Mouse (Mus musculus) forebrain, embryonic 14.5 days (tissue): ENCODE results near the gene Jpt1. TPM values are rescaled to one million over a fixed set of nuclear protein-coding genes. Genes with fewer than 3 reads are reported as not detected.
A peak's percentile ranks its signal among the peaks of the same experiment; 100 is the strongest.
"Not testable (repeated sequence)": the region's sequence is repeated elsewhere in the genome, so short reads cannot be mapped to it uniquely, and the experiment has no call there.

Experiments used
- ATAC-seq: fragments of 200-750 bp; cut with Nextera tagmentation; 2 replicates; pipeline ENCODE4 v1.8.0; 2017; ENCODE audit warnings: mild to moderate bottlenecking, moderate library complexity
- DNase-seq: peaks from one replicate; pipeline ENCODE4 v3.0.0-alpha.2; 2015; ENCODE audit warnings: low spot score
- H3K27ac ChIP-seq: fragments of 300-500 bp; sonication (generic); 2 replicates; pipeline ENCODE4 v1.5.1; 2014; ENCODE audit warnings: low read depth, mild to moderate bottlenecking, control low read depth, low read length, moderate library complexity
- H3K27me3 ChIP-seq: fragments of 300-500 bp; sonication (generic); replicated peaks from 2 replicates; pipeline ENCODE4 v1.6.1; 2014; ENCODE audit warnings: low read length, control low read depth, mixed read lengths; ENCODE audit not compliant: control insufficient read depth, insufficient read depth
- H3K36me3 ChIP-seq: fragments of 300-500 bp; sonication (generic); 2 replicates; pipeline ENCODE4 v1.6.1; 2014; ENCODE audit warnings: low read length, control low read depth; ENCODE audit not compliant: control insufficient read depth, insufficient read depth
- H3K4me1 ChIP-seq: fragments of 300-500 bp; sonication (generic); 2 replicates; pipeline ENCODE4 v1.6.1; 2014; ENCODE audit warnings: antibody characterized with exemption, low read length, control low read depth; ENCODE audit not compliant: control insufficient read depth, insufficient read depth
- H3K4me2 ChIP-seq: fragments of 300-500 bp; sonication (generic); 2 replicates; pipeline ENCODE4 v1.6.1; 2014; ENCODE audit warnings: mild to moderate bottlenecking, control low read depth, low read length
- H3K4me3 ChIP-seq: fragments of 300-500 bp; sonication (generic); 2 replicates; pipeline ENCODE4 v1.5.1; 2014; ENCODE audit warnings: low read depth, low read length, control low read depth
- H3K9ac ChIP-seq: fragments of 300-500 bp; sonication (generic); 2 replicates; pipeline ENCODE4 v1.6.1; 2014; ENCODE audit warnings: mild to moderate bottlenecking, low read length, control low read depth, moderate library complexity
- H3K9me3 ChIP-seq: fragments of 300-500 bp; sonication (generic); replicated peaks from 2 replicates; pipeline ENCODE4 v1.6.1; 2016; ENCODE audit warnings: low read length, control low read depth, mixed read lengths; ENCODE audit not compliant: control insufficient read depth
- WGBS: fragments of 180-500 bp; shearing (Covaris S2); extraction: QIAGEN DNeasy Blood & Tissue Kit; methylation state at CpG from one replicate; pipeline ENCODE4 v1.1.7; 2014; 5-methylcytosine and 5-hydroxymethylcytosine counted together
- polyA plus RNA-seq: library from polyadenylated mRNA; unstranded; fragments of >200 nt; fragmentation: Nextera tagmentation; extraction: Ambion mirVana; gene quantifications from 2 replicates; pipeline ENCODE4 v1.2.1, GENCODE M21; 2014

Gene Jpt1
- polyA plus RNA-seq, 1 experiment from 2014 or later = 2,168 TPM

- H3K4me1 ChIP-seq = no peaks in the 10 kb centered on the region
- no peaks in the 10 kb centered on the region for H3K36me3 ChIP-seq
- H3K4me3 ChIP-seq = no peak overlapping the region
- no peaks in the 10 kb centered on the region for H3K27me3 ChIP-seq
- H3K4me2 ChIP-seq = no peak overlapping the region
- no peaks in the 10 kb centered on the region for H3K9me3 ChIP-seq
- WGBS = 34% methylated on average over 6 of the region's 6 CpGs
- DNase-seq (peak; percentile 19), ATAC-seq (no peak)
- no peak overlapping the region for H3K27ac ChIP-seq
- H3K9ac ChIP-seq = no peak overlapping the region
Observed at GRCm38 (mm10) chr11:115457405-115457804, 56.8 kb downstream of the Jpt1 start.

- ATAC-seq = no peak
Observed at GRCm38 (mm10) chr11:115456182-115456581, 58.0 kb downstream of the Jpt1 start.

GRCm38 (mm10) chr11:115455619-115456018 is 58.6 kb downstream of the Jpt1 start:
- DNase-seq = no peak
- Histone ChIP-seq H3K27ac (no peak overlapping the region), H3K27me3 (no peaks in the 10 kb centered on the region), H3K4me1 (no peaks in the 10 kb centered on the region), H3K4me2 (no peak overlapping the region), H3K4me3 (no peak overlapping the region), H3K9ac (no peak overlapping the region), H3K36me3 (no peaks in the 10 kb centered on the region), H3K9me3 (no peaks in the 10 kb centered on the region)
- ATAC-seq = no peak
- 86% methylated on average over 15 of the region's 15 CpGs for WGBS

More at GRCm38 (mm10) chr11:115456182-115456581, 58.0 kb downstream of the Jpt1 start:
- Histone ChIP-seq H3K4me3 (no peak overlapping the region), H3K27ac (no peak overlapping the region), H3K36me3 (no peaks in the 10 kb centered on the region), H3K4me1 (no peaks in the 10 kb centered on the region), H3K9me3 (no peaks in the 10 kb centered on the region), H3K4me2 (no peak overlapping the region), H3K9ac (no peak overlapping the region), H3K27me3 (no peaks in the 10 kb centered on the region)
- no peak for DNase-seq
- 92% methylated on average over 5 of the region's 5 CpGs for WGBS

- H3K27ac ChIP-seq, H3K4me3 ChIP-seq, DNase-seq, H3K4me2 ChIP-seq, H3K9me3 ChIP-seq, H3K27me3 ChIP-seq, H3K4me1 ChIP-seq, H3K9ac ChIP-seq, ATAC-seq, H3K36me3 ChIP-seq: not testable (repeated sequence)
- WGBS = 82% methylated on average over 6 of the region's 6 CpGs
Observed at GRCm38 (mm10) chr11:115454822-115455221, 59.4 kb downstream of the Jpt1 start.

GRCm38 (mm10) chr11:115453306-115453705 is 60.9 kb downstream of the Jpt1 start:
- Histone ChIP-seq H3K4me3 (no peak overlapping the region), H3K4me1 (no peaks in the 10 kb centered on the region), H3K9ac (no peak overlapping the region), H3K9me3 (no peaks in the 10 kb centered on the region), H3K27me3 (no peaks in the 10 kb centered on the region), H3K4me2 (no peak overlapping the region), H3K36me3 (no peaks in the 10 kb centered on the region), H3K27ac (no peak overlapping the region)
- ATAC-seq (no peak), DNase-seq (no peak)
- 71% methylated on average over 4 of the region's 4 CpGs for WGBS

GRCm38 (mm10) chr11:115452281-115452860 is 61.8 kb downstream of the Jpt1 start:
- H3K9ac ChIP-seq = no peak overlapping the region
- no peak overlapping the region for H3K4me3 ChIP-seq
- H3K27me3 ChIP-seq = no peaks in the 10 kb centered on the region
- 64% methylated on average over 7 of the region's 7 CpGs for WGBS
- no peak for DNase-seq
- H3K9me3 ChIP-seq = no peaks in the 10 kb centered on the region
- H3K4me2 ChIP-seq = no peak overlapping the region
- H3K4me1 ChIP-seq = no peaks in the 10 kb centered on the region
- no peaks in the 10 kb centered on the region for H3K36me3 ChIP-seq
- ATAC-seq = no peak
- H3K27ac ChIP-seq = no peak overlapping the region

- no peaks in the 10 kb centered on the region for H3K36me3 ChIP-seq
- H3K4me3 ChIP-seq = no peak overlapping the region
- no peak overlapping the region for H3K27ac ChIP-seq
- no peak overlapping the region for H3K4me2 ChIP-seq
- H3K9ac ChIP-seq = no peak overlapping the region
- no peak for ATAC-seq
- H3K4me1 ChIP-seq = no peaks in the 10 kb centered on the region
- DNase-seq = no peak
- no peaks in the 10 kb centered on the region for H3K9me3 ChIP-seq
- 83% methylated on average over 8 of the region's 8 CpGs for WGBS
- no peaks in the 10 kb centered on the region for H3K27me3 ChIP-seq
Observed at GRCm38 (mm10) chr11:115451781-115452241, 62.4 kb downstream of the Jpt1 start.

- Histone ChIP-seq H3K4me1 (no peaks in the 10 kb centered on the region), H3K36me3 (no peaks in the 10 kb centered on the region), H3K4me3 (no peak overlapping the region), H3K9me3 (no peaks in the 10 kb centered on the region), H3K27ac (no peak overlapping the region), H3K27me3 (no peaks in the 10 kb centered on the region), H3K9ac (no peak overlapping the region), H3K4me2 (no peak overlapping the region)
- no peak for DNase-seq
- WGBS = 94% methylated on average over 7 of the region's 7 CpGs
- ATAC-seq = no peak
Observed at GRCm38 (mm10) chr11:115450176-115450575, 64.0 kb downstream of the Jpt1 start.

GRCm38 (mm10) chr11:115448998-115449397 is 65.2 kb downstream of the Jpt1 start:
- 69% methylated on average over 7 of the region's 7 CpGs for WGBS
- Histone ChIP-seq H3K9ac (no peak overlapping the region), H3K4me3 (no peak overlapping the region), H3K4me2 (no peak overlapping the region), H3K9me3 (no peaks in the 10 kb centered on the region), H3K27ac (no peak overlapping the region), H3K4me1 (no peaks in the 10 kb centered on the region), H3K36me3 (no peaks in the 10 kb centered on the region), H3K27me3 (no peaks in the 10 kb centered on the region)
- no peak for DNase-seq
- ATAC-seq = no peak
